Mouse (Mus musculus) embryonic facial prominence, embryonic 14.5 days (tissue): ENCODE results near the gene Rnaseh2c. TPM values are rescaled to one million over a fixed set of nuclear protein-coding genes. Genes with fewer than 3 reads are reported as not detected.
A peak's percentile ranks its signal among the peaks of the same experiment; 100 is the strongest.

Experiments used
- ATAC-seq: fragments of 200-750 bp; cut with Nextera tagmentation; 2 replicates; pipeline ENCODE4 v1.8.0; 2017; ENCODE audit warnings: low read depth, moderate number of reproducible peaks, moderate TSS enrichment
- DNase-seq: peaks from one replicate; pipeline ENCODE4 v3.0.0-alpha.2; 2015; ENCODE audit warnings: low spot score
- H3K27ac ChIP-seq: fragments of 300-500 bp; sonication (generic); replicated peaks from 2 replicates; pipeline ENCODE4 v1.5.1; 2014; ENCODE audit warnings: low read depth, mild to moderate bottlenecking, low read length, moderate library complexity
- H3K27me3 ChIP-seq: fragments of 300-500 bp; sonication (generic); replicated peaks from 2 replicates; pipeline ENCODE4 v1.6.1; 2014; ENCODE audit warnings: low read length; ENCODE audit not compliant: control insufficient read depth, insufficient read depth
- H3K36me3 ChIP-seq: fragments of 300-500 bp; sonication (generic); 2 replicates; pipeline ENCODE4 v1.6.1; 2014; ENCODE audit warnings: low read length, mixed read lengths; ENCODE audit not compliant: control insufficient read depth, insufficient read depth
- H3K4me1 ChIP-seq: fragments of 300-500 bp; sonication (generic); 2 replicates; pipeline ENCODE4 v1.6.1; 2014; ENCODE audit warnings: antibody characterized with exemption, low read length; ENCODE audit not compliant: control insufficient read depth, insufficient read depth
- H3K4me2 ChIP-seq: fragments of 300-500 bp; sonication (generic); 2 replicates; pipeline ENCODE4 v1.6.1; 2014; ENCODE audit warnings: low read depth, mild to moderate bottlenecking, low read length, moderate library complexity, mixed read lengths
- H3K4me3 ChIP-seq: fragments of 300-500 bp; sonication (generic); 2 replicates; pipeline ENCODE4 v1.5.1; 2014; ENCODE audit warnings: low read depth, mild to moderate bottlenecking, low read length
- H3K9ac ChIP-seq: fragments of 300-500 bp; sonication (generic); 2 replicates; pipeline ENCODE4 v1.6.1; 2014; ENCODE audit warnings: low read depth, mild to moderate bottlenecking, low read length, moderate library complexity, mixed read lengths
- H3K9me3 ChIP-seq: fragments of 300-500 bp; sonication (generic); 2 replicates; pipeline ENCODE4 v1.6.1; 2016; ENCODE audit warnings: low read length; ENCODE audit not compliant: control insufficient read depth
- WGBS: fragments of 180-500 bp; shearing (Covaris S2); extraction: QIAGEN DNeasy Blood & Tissue Kit; methylation state at CpG from one replicate; pipeline ENCODE4 v1.1.7; 2014; 5-methylcytosine and 5-hydroxymethylcytosine counted together
- polyA plus RNA-seq: library from polyadenylated mRNA; unstranded; fragments of >200 nt; fragmentation: Nextera tagmentation; extraction: Ambion mirVana; gene quantifications from 2 replicates; pipeline ENCODE4 v1.2.1, GENCODE M21; 2014

Gene Rnaseh2c
- polyA plus RNA-seq, 1 experiment from 2014 or later: 94.8 TPM

DNA sequence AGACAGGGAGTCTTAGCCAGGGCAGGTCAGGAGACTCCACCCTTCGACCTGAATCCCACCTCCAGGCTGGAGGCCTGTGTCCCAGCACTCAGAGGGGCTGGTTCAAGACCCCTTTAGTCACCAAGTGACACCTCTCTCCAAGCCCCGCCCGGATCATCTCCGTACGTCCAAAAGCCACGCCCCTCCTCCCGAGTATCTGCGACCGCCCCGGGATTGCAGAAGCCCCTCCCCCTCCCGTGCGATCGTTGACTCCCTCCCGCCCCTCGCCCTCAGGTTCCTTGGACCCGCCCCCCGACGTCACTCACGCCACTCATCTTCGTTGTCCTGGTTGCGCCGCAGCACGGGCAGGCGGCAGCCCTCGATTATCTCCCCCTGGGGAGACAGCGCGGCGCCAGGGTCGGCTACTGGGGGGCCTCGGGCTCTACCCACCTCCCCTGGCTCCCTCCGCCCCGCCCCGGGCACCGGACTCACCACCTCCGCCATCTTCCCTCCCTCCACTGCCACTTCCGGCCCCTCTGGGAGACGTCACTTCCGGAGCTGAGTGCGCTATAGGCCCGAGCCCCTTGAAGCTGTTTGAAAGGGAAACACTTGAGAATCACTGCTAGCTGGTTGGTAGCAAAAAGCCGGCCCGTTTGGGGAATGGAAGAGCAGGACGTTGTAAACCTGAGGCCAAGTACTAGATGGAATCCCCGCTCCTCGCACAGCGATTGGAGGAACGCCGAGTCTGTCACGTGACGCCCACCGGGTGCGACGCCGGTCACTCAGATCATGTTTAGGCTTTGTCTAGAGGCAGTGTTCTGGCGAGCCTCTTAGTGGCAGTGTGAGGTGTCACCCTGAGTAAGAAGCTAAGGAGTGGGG lies 8.1 kb downstream of the Rnaseh2c start, which contains the start of gene Kat5:
TSS of gene Kat5 (minus strand) at position 691 of the 858 bp plus-strand sequence.
- peak within 1 kb of the TSS; percentile 83 for H3K9ac ChIP-seq
- WGBS: under 1% methylated on average over 53 of the region's 55 CpGs
- H3K36me3 ChIP-seq: peaks cover 39% of the 10 kb centered on the region
- peak within 1 kb of the TSS; percentile 68 for H3K4me2 ChIP-seq
- peak; percentile 94 for ATAC-seq
- peak; percentile 94 for DNase-seq
- H3K27me3 ChIP-seq: no peaks in the 10 kb centered on the region
- H3K4me3 ChIP-seq: peak within 1 kb of the TSS; percentile 58
- H3K9me3 ChIP-seq: no peaks in the 10 kb centered on the region
- H3K27ac ChIP-seq: peak within 1 kb of the TSS; percentile 98
- H3K4me1 ChIP-seq: peaks cover 4% of the 10 kb centered on the region

DNA sequence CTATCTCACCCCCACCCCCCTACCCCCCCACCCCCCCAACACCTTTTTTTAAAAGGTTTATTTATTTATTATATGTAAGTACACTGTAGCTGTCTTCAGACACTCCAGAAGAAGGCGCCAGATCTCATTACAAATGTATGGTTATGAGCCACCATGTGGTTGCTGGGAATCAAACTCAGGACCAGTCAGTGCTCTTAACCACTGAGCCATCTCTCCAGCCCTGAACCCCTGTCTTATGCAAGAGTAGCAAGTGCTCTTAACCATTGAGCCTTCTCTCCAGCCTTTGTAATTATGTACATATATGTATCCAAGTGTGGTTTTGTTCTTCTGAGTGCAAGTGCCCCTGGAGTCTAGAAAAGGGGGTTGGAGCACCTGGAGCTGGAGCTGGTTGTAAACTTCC lies 10.3 kb downstream of the Rnaseh2c start:
- Histone ChIP-seq H3K27ac (no peak overlapping the region), H3K9ac (no peak overlapping the region), H3K36me3 (peaks cover 17% of the 10 kb centered on the region), H3K4me3 (no peak overlapping the region), H3K4me2 (no peak overlapping the region), H3K4me1 (peaks cover 4% of the 10 kb centered on the region), H3K9me3 (no peaks in the 10 kb centered on the region), H3K27me3 (no peaks in the 10 kb centered on the region)
- WGBS: 92% methylated on average over 1 of the region's 1 CpGs
- DNase-seq (no peak), ATAC-seq (no peak)

DNA sequence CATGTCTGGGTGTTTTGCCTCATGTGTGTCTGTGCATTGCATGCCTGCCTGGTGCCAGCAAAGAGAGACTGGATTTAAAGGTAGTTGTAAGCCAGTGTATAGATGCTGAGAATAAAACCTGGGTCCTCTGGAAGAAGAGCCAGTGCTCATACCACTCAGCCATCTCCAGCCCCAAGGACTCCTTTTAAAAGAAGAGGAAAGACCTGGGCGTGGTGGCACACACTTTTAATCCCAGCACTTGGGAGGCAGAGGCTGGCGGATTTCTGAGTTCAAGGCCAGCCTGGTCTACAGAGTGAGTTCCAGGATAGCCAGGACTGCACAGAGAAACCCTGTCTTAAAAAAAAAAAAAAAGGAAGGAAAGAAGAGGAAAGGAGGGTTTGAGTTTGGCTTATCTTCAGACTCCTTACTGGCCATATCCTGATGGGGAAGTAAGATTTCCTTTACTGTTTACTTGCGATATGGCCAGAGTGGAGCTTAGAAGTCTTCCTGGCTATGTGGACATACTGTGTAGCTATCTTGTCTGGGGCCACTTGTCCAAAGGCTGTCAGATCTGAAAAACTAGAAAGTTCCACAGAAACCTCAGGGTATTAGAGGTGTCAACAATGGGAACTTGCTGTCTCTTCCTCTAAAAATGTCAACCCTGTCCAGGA lies 11.2 kb downstream of the Rnaseh2c start:
- no peak for ATAC-seq

GRCm38 (mm10) chr19:5614953-5615352 lies 13.3 kb downstream of the Rnaseh2c start:
- Histone ChIP-seq H3K4me3 (no peak overlapping the region), H3K27me3 (no peaks in the 10 kb centered on the region), H3K36me3 (no peaks in the 10 kb centered on the region), H3K4me1 (no peaks in the 10 kb centered on the region), H3K4me2 (no peak overlapping the region), H3K9me3 (no peaks in the 10 kb centered on the region), H3K9ac (no peak overlapping the region), H3K27ac (no peak overlapping the region)
- DNase-seq (peak; percentile 71), ATAC-seq (0 out of 2 replicates have a peak, but pooled peaks have one; percentile 19)
- 49% methylated on average over 2 of the region's 2 CpGs for WGBS

More for the DNA sequence above, 11.2 kb downstream of the Rnaseh2c start:
- Histone ChIP-seq H3K4me3 (no peak overlapping the region), H3K27ac (no peak overlapping the region), H3K27me3 (no peaks in the 10 kb centered on the region), H3K4me1 (peaks cover 4% of the 10 kb centered on the region), H3K4me2 (no peak overlapping the region), H3K36me3 (peaks cover 8% of the 10 kb centered on the region), H3K9me3 (no peaks in the 10 kb centered on the region), H3K9ac (no peak overlapping the region)
- 66% methylated on average over 3 of the region's 3 CpGs for WGBS
- DNase-seq: no peak

DNA sequence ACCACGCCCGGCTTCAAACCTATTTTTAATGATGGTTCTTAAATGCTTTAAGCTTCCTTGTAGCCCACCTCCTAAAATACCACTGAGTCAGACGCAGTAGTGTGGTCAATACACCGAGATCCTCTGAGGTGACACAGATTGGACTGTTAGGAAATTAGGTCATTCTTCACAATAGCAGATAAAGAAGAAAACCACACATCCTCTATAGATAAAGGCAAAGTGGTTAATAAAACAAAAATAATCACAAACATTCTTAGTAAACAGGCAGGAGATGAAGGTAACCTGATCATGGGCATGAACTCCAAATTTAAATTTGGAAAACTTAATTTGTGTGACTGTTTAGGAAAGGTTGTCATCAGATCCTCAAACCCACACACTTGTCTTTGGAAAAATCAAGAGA lies 18.3 kb downstream of the Rnaseh2c start:
- no peak overlapping the region for H3K27ac ChIP-seq
- no peaks in the 10 kb centered on the region for H3K9me3 ChIP-seq
- H3K4me2 ChIP-seq: no peak overlapping the region
- H3K4me3 ChIP-seq: no peak overlapping the region
- WGBS: 86% methylated on average over 4 of the region's 4 CpGs
- H3K4me1 ChIP-seq: no peaks in the 10 kb centered on the region
- ATAC-seq (no peak), DNase-seq (no peak)
- no peaks in the 10 kb centered on the region for H3K36me3 ChIP-seq
- H3K9ac ChIP-seq: no peak overlapping the region
- H3K27me3 ChIP-seq: no peaks in the 10 kb centered on the region

GRCm38 (mm10) chr19:5621884-5622283 lies 20.2 kb downstream of the Rnaseh2c start:
- Histone ChIP-seq H3K4me2 (no peak overlapping the region), H3K4me3 (no peak overlapping the region), H3K27me3 (no peaks in the 10 kb centered on the region), H3K9me3 (no peaks in the 10 kb centered on the region), H3K36me3 (no peaks in the 10 kb centered on the region), H3K27ac (no peak overlapping the region), H3K9ac (no peak overlapping the region), H3K4me1 (no peaks in the 10 kb centered on the region)
- no peak for ATAC-seq
- WGBS: 85% methylated on average over 5 of the region's 5 CpGs
- DNase-seq: no peak

- no peaks in the 10 kb centered on the region for H3K4me1 ChIP-seq
- no peak overlapping the region for H3K4me2 ChIP-seq
- H3K27ac ChIP-seq: no peak overlapping the region
- no peak overlapping the region for H3K9ac ChIP-seq
- DNase-seq: no peak
- ATAC-seq: no peak
- no peak overlapping the region for H3K4me3 ChIP-seq
- no peaks in the 10 kb centered on the region for H3K27me3 ChIP-seq
- WGBS: 90% methylated on average over 8 of the region's 8 CpGs
- H3K9me3 ChIP-seq: no peaks in the 10 kb centered on the region
- H3K36me3 ChIP-seq: no peaks in the 10 kb centered on the region
Measured at GRCm38 (mm10) chr19:5625311-5625710, 23.6 kb downstream of the Rnaseh2c start.

DNA sequence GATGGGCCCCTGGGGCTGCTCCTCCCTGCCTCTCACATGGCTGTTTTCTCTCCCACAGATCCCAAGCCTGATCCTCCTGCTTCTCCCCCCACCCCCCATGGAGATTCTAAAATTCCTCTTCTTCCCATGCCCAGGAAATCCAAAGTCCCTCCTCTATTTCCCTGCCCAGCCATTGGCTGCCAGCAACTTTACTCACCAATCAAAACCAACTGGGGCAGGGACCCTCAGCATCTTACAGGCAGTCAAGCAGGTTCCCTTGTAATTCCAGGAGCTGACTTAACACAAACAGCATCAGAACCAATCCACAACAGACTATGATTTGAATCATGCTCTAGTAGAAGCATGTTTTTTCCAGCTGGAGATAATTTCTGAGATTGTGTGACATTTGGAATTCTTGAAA lies 28.2 kb downstream of the Rnaseh2c start:
- Histone ChIP-seq H3K9me3 (no peaks in the 10 kb centered on the region), H3K4me3 (no peak overlapping the region), H3K9ac (no peak overlapping the region), H3K27me3 (no peaks in the 10 kb centered on the region), H3K4me2 (no peak overlapping the region), H3K4me1 (no peaks in the 10 kb centered on the region), H3K36me3 (no peaks in the 10 kb centered on the region), H3K27ac (no peak overlapping the region)
- ATAC-seq (no peak), DNase-seq (no peak)
